Mouse (Mus musculus) limb, embryonic 15.5 days (tissue): ENCODE data around the gene Smg9. TPM values are rescaled to one million over a fixed set of nuclear protein-coding genes. Genes with fewer than 3 reads are reported as not detected.
A peak's percentile ranks its signal among the peaks of the same experiment; 100 is the strongest.

Experiments used
- ATAC-seq: fragments of 200-750 bp; cut with Nextera tagmentation; 2 replicates; pipeline ENCODE4 v1.8.0; 2017; ENCODE audit warnings: low read depth, moderate TSS enrichment; ENCODE audit not compliant: insufficient number of reproducible peaks, low FRiP score, low TSS enrichment
- H3K27ac ChIP-seq: fragments of 300-500 bp; sonication (generic); 2 replicates; pipeline ENCODE4 v1.5.1; 2015; ENCODE audit warnings: moderate library complexity, mild to moderate bottlenecking, inconsistent platforms
- H3K27me3 ChIP-seq: fragments of 300-500 bp; sonication (generic); 2 replicates; pipeline ENCODE4 v1.6.1; 2015; ENCODE audit warnings: inconsistent platforms
- H3K36me3 ChIP-seq: fragments of 300-500 bp; sonication (generic); 2 replicates; pipeline ENCODE4 v1.6.1; 2015; ENCODE audit warnings: inconsistent platforms
- H3K4me1 ChIP-seq: fragments of 300-500 bp; sonication (generic); 2 replicates; pipeline ENCODE4 v1.6.1; 2015; ENCODE audit warnings: inconsistent platforms
- H3K4me2 ChIP-seq: fragments of 300-500 bp; sonication (generic); 2 replicates; pipeline ENCODE4 v1.6.1; 2015; ENCODE audit warnings: mild to moderate bottlenecking, inconsistent platforms
- H3K4me3 ChIP-seq: fragments of 300-500 bp; sonication (generic); 2 replicates; pipeline ENCODE4 v1.5.1; 2015; ENCODE audit warnings: mild to moderate bottlenecking, inconsistent platforms
- H3K9ac ChIP-seq: fragments of 300-500 bp; sonication (generic); 2 replicates; pipeline ENCODE4 v1.6.1; 2015; ENCODE audit warnings: inconsistent platforms
- H3K9me3 ChIP-seq: fragments of 300-500 bp; sonication (generic); 2 replicates; pipeline ENCODE4 v1.6.1; 2016; ENCODE audit warnings: inconsistent platforms
- WGBS: fragments of 180-500 bp; shearing (Covaris S2); methylation state at CpG from one replicate; pipeline ENCODE4 v1.1.7; 2015; 5-methylcytosine and 5-hydroxymethylcytosine counted together
- polyA plus RNA-seq: library from polyadenylated mRNA; unstranded; fragments of >200 nt; fragmentation: Nextera tagmentation; extraction: Ambion mirVana; gene quantifications from 2 replicates; pipeline ENCODE4 v1.2.1, GENCODE M21; 2015

The Smg9 gene
- polyA plus RNA-seq, 1 experiment from 2014 or later: 23.2 TPM

GRCm38 (mm10) chr7:24419579-24419978 is 20.2 kb downstream of the Smg9 start:
- no peaks in the 10 kb centered on the region for H3K9me3 ChIP-seq
- H3K27ac ChIP-seq: no peak overlapping the region
- ATAC-seq: no peak
- H3K27me3 ChIP-seq: no peaks in the 10 kb centered on the region
- no peak overlapping the region for H3K9ac ChIP-seq
- no peaks in the 10 kb centered on the region for H3K4me1 ChIP-seq
- no peak overlapping the region for H3K4me2 ChIP-seq
- WGBS: 92% methylated on average over 8 of the region's 8 CpGs
- peaks cover 53% of the 10 kb centered on the region for H3K36me3 ChIP-seq
- H3K4me3 ChIP-seq: no peak overlapping the region

- no peaks in the 10 kb centered on the region for H3K27me3 ChIP-seq
- H3K4me1 ChIP-seq: no peaks in the 10 kb centered on the region
- no peak overlapping the region for H3K4me2 ChIP-seq
- no peak overlapping the region for H3K9ac ChIP-seq
- no peak overlapping the region for H3K4me3 ChIP-seq
- ATAC-seq: no peak
- H3K27ac ChIP-seq: no peak overlapping the region
- 80% methylated on average over 7 of the region's 7 CpGs for WGBS
- no peaks in the 10 kb centered on the region for H3K9me3 ChIP-seq
- H3K36me3 ChIP-seq: peaks cover 40% of the 10 kb centered on the region
Observed at GRCm38 (mm10) chr7:24421648-24422047, 22.2 kb downstream of the Smg9 start.

- no peak overlapping the region for H3K9ac ChIP-seq
- ATAC-seq: no peak
- no peak overlapping the region for H3K4me3 ChIP-seq
- WGBS: 80% methylated on average over 8 of the region's 8 CpGs
- H3K36me3 ChIP-seq: peaks cover 37% of the 10 kb centered on the region
- H3K27ac ChIP-seq: no peak overlapping the region
- H3K4me2 ChIP-seq: no peak overlapping the region
- H3K27me3 ChIP-seq: no peaks in the 10 kb centered on the region
- H3K4me1 ChIP-seq: no peaks in the 10 kb centered on the region
- H3K9me3 ChIP-seq: no peaks in the 10 kb centered on the region
Observed at GRCm38 (mm10) chr7:24422251-24422650, 22.8 kb downstream of the Smg9 start.

- H3K9me3 ChIP-seq: no peaks in the 10 kb centered on the region
- H3K36me3 ChIP-seq: peaks cover 37% of the 10 kb centered on the region
- no peaks in the 10 kb centered on the region for H3K27me3 ChIP-seq
- ATAC-seq: no peak
- no peak overlapping the region for H3K9ac ChIP-seq
- H3K27ac ChIP-seq: no peak overlapping the region
- no peak overlapping the region for H3K4me2 ChIP-seq
- no peaks in the 10 kb centered on the region for H3K4me1 ChIP-seq
- H3K4me3 ChIP-seq: no peak overlapping the region
- 90% methylated on average over 15 of the region's 15 CpGs for WGBS
Observed at GRCm38 (mm10) chr7:24423107-24423763, 23.8 kb downstream of the Smg9 start.

- Histone ChIP-seq H3K36me3 (peaks cover 37% of the 10 kb centered on the region), H3K9ac (no peak overlapping the region), H3K9me3 (no peaks in the 10 kb centered on the region), H3K27ac (no peak overlapping the region), H3K4me1 (no peaks in the 10 kb centered on the region), H3K27me3 (no peaks in the 10 kb centered on the region), H3K4me3 (no peak overlapping the region), H3K4me2 (no peak overlapping the region)
- WGBS: 73% methylated on average over 12 of the region's 12 CpGs
- ATAC-seq: no peak
Observed at GRCm38 (mm10) chr7:24423956-24424732, 24.7 kb downstream of the Smg9 start.

GRCm38 (mm10) chr7:24425919-24426318 is 26.5 kb downstream of the Smg9 start:
- no peak overlapping the region for H3K4me3 ChIP-seq
- peaks cover 27% of the 10 kb centered on the region for H3K36me3 ChIP-seq
- H3K4me2 ChIP-seq: no peak overlapping the region
- H3K9ac ChIP-seq: no peak overlapping the region
- ATAC-seq: no peak
- no peaks in the 10 kb centered on the region for H3K9me3 ChIP-seq
- WGBS: 69% methylated on average over 9 of the region's 9 CpGs
- H3K27ac ChIP-seq: no peak overlapping the region
- 0 out of 2 replicates have a peak, but pooled peaks cover 6% of the 10 kb centered on the region for H3K4me1 ChIP-seq
- H3K27me3 ChIP-seq: no peaks in the 10 kb centered on the region

- Histone ChIP-seq H3K27me3 (peaks cover 4% of the 10 kb centered on the region), H3K9ac (no peak overlapping the region), H3K4me2 (no peak overlapping the region), H3K27ac (no peak overlapping the region), H3K4me3 (no peak overlapping the region), H3K9me3 (no peaks in the 10 kb centered on the region), H3K4me1 (0 out of 2 replicates have a peak, but pooled peaks cover 6% of the 10 kb centered on the region), H3K36me3 (peaks cover 15% of the 10 kb centered on the region)
- ATAC-seq: no peak
- 94% methylated on average over 8 of the region's 8 CpGs for WGBS
Observed at GRCm38 (mm10) chr7:24427168-24427567, 27.7 kb downstream of the Smg9 start.

- Histone ChIP-seq H3K27me3 (peaks cover 18% of the 10 kb centered on the region), H3K27ac (no peak overlapping the region), H3K4me3 (no peak overlapping the region), H3K9me3 (no peaks in the 10 kb centered on the region; the same call in 1 of the 2 replicates), H3K4me1 (0 out of 2 replicates have a peak, but pooled peaks cover 6% of the 10 kb centered on the region), H3K9ac (no peak overlapping the region), H3K36me3 (peaks cover 3% of the 10 kb centered on the region; the same call in 1 of the 2 replicates), H3K4me2 (no peak overlapping the region)
- 93% methylated on average over 5 of the region's 5 CpGs for WGBS
- no peak for ATAC-seq
Observed at GRCm38 (mm10) chr7:24428725-24429124, 29.3 kb downstream of the Smg9 start.

GRCm38 (mm10) chr7:24429413-24430112 is 30.1 kb downstream of the Smg9 start:
- Histone ChIP-seq H3K9me3 (no peaks in the 10 kb centered on the region; the same call in 1 of the 2 replicates), H3K4me1 (0 out of 2 replicates have a peak, but pooled peaks cover 6% of the 10 kb centered on the region), H3K9ac (no peak overlapping the region), H3K4me3 (no peak overlapping the region), H3K4me2 (no peak overlapping the region), H3K36me3 (no peaks in the 10 kb centered on the region), H3K27me3 (peaks cover 22% of the 10 kb centered on the region), H3K27ac (peak overlapping the region; percentile 54; the same call in 1 of the 2 replicates)
- 0 out of 2 replicates have a peak, but pooled peaks have one; percentile 26 for ATAC-seq
- WGBS: 60% methylated on average over 16 of the region's 16 CpGs

- Histone ChIP-seq H3K4me1 (0 out of 2 replicates have a peak, but pooled peaks cover 6% of the 10 kb centered on the region), H3K4me2 (no peak overlapping the region), H3K27me3 (peaks cover 22% of the 10 kb centered on the region), H3K4me3 (no peak overlapping the region), H3K9ac (no peak overlapping the region), H3K36me3 (no peaks in the 10 kb centered on the region), H3K9me3 (no peaks in the 10 kb centered on the region; the same call in 1 of the 2 replicates), H3K27ac (no peak overlapping the region)
- WGBS: 94% methylated on average over 15 of the region's 15 CpGs
- ATAC-seq: no peak
Observed at GRCm38 (mm10) chr7:24430551-24431345, 31.3 kb downstream of the Smg9 start.

GRCm38 (mm10) chr7:24431713-24432112 is 32.3 kb downstream of the Smg9 start:
- no peaks in the 10 kb centered on the region for H3K36me3 ChIP-seq
- peaks cover 22% of the 10 kb centered on the region for H3K27me3 ChIP-seq
- 57% methylated on average over 11 of the region's 11 CpGs for WGBS
- H3K9ac ChIP-seq: no peak overlapping the region
- H3K27ac ChIP-seq: no peak overlapping the region
- ATAC-seq: no peak
- H3K4me3 ChIP-seq: no peak overlapping the region
- H3K9me3 ChIP-seq: no peaks in the 10 kb centered on the region; the same call in 1 of the 2 replicates
- H3K4me2 ChIP-seq: no peak overlapping the region
- 0 out of 2 replicates have a peak, but pooled peaks cover 6% of the 10 kb centered on the region for H3K4me1 ChIP-seq
